Mouse (Mus musculus) liver, postnatal 0 days (tissue): ENCODE measurements around the gene Tecpr2. TPM values are rescaled to one million over a fixed set of nuclear protein-coding genes. Genes with fewer than 3 reads are reported as not detected.

ENCODE experiments used
- ATAC-seq: fragments of 200-750 bp; cut with Nextera tagmentation; 2 replicates; pipeline ENCODE4 v1.8.0; 2017; ENCODE audit warnings: mild to moderate bottlenecking, moderate library complexity
- DNase-seq: peaks from one replicate; pipeline ENCODE4 v3.0.0-alpha.2; 2016
- H3K27ac ChIP-seq: fragments of 300-500 bp; sonication (generic); 2 replicates; pipeline ENCODE4 v1.5.1; 2014; ENCODE audit warnings: antibody characterized with exemption, moderate library complexity, mild to moderate bottlenecking, low read depth
- H3K27me3 ChIP-seq: fragments of 300-500 bp; sonication (generic); 2 replicates; pipeline ENCODE4 v1.6.1; 2014; ENCODE audit warnings: low read length, control low read depth, mixed read lengths; ENCODE audit not compliant: insufficient read depth
- H3K36me3 ChIP-seq: fragments of 300-500 bp; sonication (generic); replicated peaks from 2 replicates; pipeline ENCODE4 v1.6.1; 2014; ENCODE audit warnings: mild to moderate bottlenecking, control low read depth, low read length, moderate library complexity, mixed read lengths; ENCODE audit not compliant: insufficient read depth
- H3K4me1 ChIP-seq: fragments of 300-500 bp; sonication (generic); 2 replicates; pipeline ENCODE4 v1.6.1; 2014; ENCODE audit warnings: antibody characterized with exemption, mild to moderate bottlenecking, control low read depth; ENCODE audit not compliant: insufficient read depth
- H3K4me2 ChIP-seq: fragments of 300-500 bp; sonication (generic); 2 replicates; pipeline ENCODE4 v1.6.1; 2014; ENCODE audit warnings: low read depth, mild to moderate bottlenecking, low read length, moderate library complexity, mixed read lengths
- H3K4me3 ChIP-seq: fragments of 300-500 bp; sonication (generic); 2 replicates; pipeline ENCODE4 v1.5.1; 2014; ENCODE audit warnings: low read depth, low read length
- H3K9ac ChIP-seq: fragments of 300-500 bp; sonication (generic); replicated peaks from 2 replicates; pipeline ENCODE4 v1.6.1; 2014; ENCODE audit warnings: mild to moderate bottlenecking, moderate library complexity
- H3K9me3 ChIP-seq: fragments of 300-500 bp; sonication (generic); 2 replicates; pipeline ENCODE4 v1.6.1; 2016; ENCODE audit warnings: mild to moderate bottlenecking, control low read depth, low read length, mixed read lengths
- CTCF ChIP-seq: sonication (generic); IDR thresholded peaks from 2 replicates; pipeline ENCODE4 v1.5.1; 2016; ENCODE audit warnings: antibody characterized with exemption, low read depth
- EP300 ChIP-seq: IDR thresholded peaks from 2 replicates; pipeline ENCODE4 v1.6.1; 2016; ENCODE audit warnings: antibody characterized with exemption, low read depth, mild to moderate bottlenecking
- WGBS: fragments of 180-500 bp; shearing (Covaris S2); extraction: QIAGEN DNeasy Blood & Tissue Kit; methylation state at CpG from one replicate; pipeline ENCODE4 v1.1.7; 2014; ENCODE audit not compliant: insufficient replicate concordance; 5-methylcytosine and 5-hydroxymethylcytosine counted together
- polyA plus RNA-seq: library from polyadenylated mRNA; unstranded; fragments of >200 nt; fragmentation: Nextera tagmentation; extraction: Ambion mirVana; gene quantifications from 2 replicates; pipeline ENCODE4 v1.2.1, GENCODE M21; 2015

The Tecpr2 gene
- polyA plus RNA-seq, 1 experiment from 2014 or later: 1.1 TPM

GRCm38 (mm10) chr12:110981736-110982135, 92.7 kb downstream of the Tecpr2 start:
- 81% methylated on average over 3 of the region's 3 CpGs for WGBS
- no peak for ATAC-seq

GRCm38 (mm10) chr12:110983083-110983482, 94.0 kb downstream of the Tecpr2 start:
- Histone ChIP-seq H3K4me3 (no peak overlapping the region), H3K9ac (no peak overlapping the region), H3K4me2 (no peak overlapping the region), H3K36me3 (no peaks in the 10 kb centered on the region), H3K4me1 (peaks cover 14% of the 10 kb centered on the region), H3K9me3 (no peaks in the 10 kb centered on the region), H3K27me3 (no peaks in the 10 kb centered on the region), H3K27ac (no peak overlapping the region)
- TF ChIP-seq CTCF (no peak), EP300 (no peak)
- WGBS: 72% methylated on average over 8 of the region's 8 CpGs
- no peak for DNase-seq
- ATAC-seq: no peak

More at GRCm38 (mm10) chr12:110981736-110982135, 92.7 kb downstream of the Tecpr2 start:
- Histone ChIP-seq H3K27ac (no peak overlapping the region), H3K4me3 (no peak overlapping the region), H3K4me1 (peaks cover 25% of the 10 kb centered on the region), H3K27me3 (no peaks in the 10 kb centered on the region), H3K9ac (no peak overlapping the region), H3K9me3 (no peaks in the 10 kb centered on the region), H3K36me3 (peaks cover 7% of the 10 kb centered on the region), H3K4me2 (no peak overlapping the region)
- TF ChIP-seq CTCF (no peak), EP300 (no peak)
- DNase-seq: no peak

- no peak for ATAC-seq
- Histone ChIP-seq H3K4me1 (peaks cover 11% of the 10 kb centered on the region), H3K4me2 (no peak overlapping the region), H3K27ac (no peak overlapping the region), H3K4me3 (no peak overlapping the region), H3K36me3 (no peaks in the 10 kb centered on the region), H3K9me3 (no peaks in the 10 kb centered on the region), H3K9ac (no peak overlapping the region), H3K27me3 (no peaks in the 10 kb centered on the region)
- TF ChIP-seq CTCF: no peak
- TF ChIP-seq EP300: no peak
- no peak for DNase-seq
- WGBS: 65% methylated on average over 8 of the region's 8 CpGs
Measured at GRCm38 (mm10) chr12:110983714-110984113, 94.7 kb downstream of the Tecpr2 start.

- Histone ChIP-seq H3K36me3 (no peaks in the 10 kb centered on the region), H3K4me3 (no peak overlapping the region), H3K9ac (no peak overlapping the region), H3K4me1 (peaks cover 5% of the 10 kb centered on the region), H3K27me3 (no peaks in the 10 kb centered on the region), H3K9me3 (no peaks in the 10 kb centered on the region), H3K27ac (no peak overlapping the region), H3K4me2 (no peak overlapping the region)
- TF ChIP-seq EP300 (no peak), CTCF (no peak)
- DNase-seq (no peak), ATAC-seq (no peak)
- WGBS: 87% methylated on average over 4 of the region's 4 CpGs
Measured at GRCm38 (mm10) chr12:110984598-110984997, 95.5 kb downstream of the Tecpr2 start.

- TF ChIP-seq CTCF: no peak
- TF ChIP-seq EP300: no peak
- ATAC-seq: no peak
- Histone ChIP-seq H3K4me3 (no peak overlapping the region), H3K27ac (no peak overlapping the region), H3K36me3 (no peaks in the 10 kb centered on the region), H3K4me2 (no peak overlapping the region), H3K27me3 (no peaks in the 10 kb centered on the region), H3K9ac (no peak overlapping the region), H3K9me3 (no peaks in the 10 kb centered on the region), H3K4me1 (no peaks in the 10 kb centered on the region; the same call in 1 of the 2 replicates)
- WGBS: 67% methylated on average over 9 of the region's 9 CpGs
- no peak for DNase-seq
Measured at GRCm38 (mm10) chr12:110985141-110985540, 96.1 kb downstream of the Tecpr2 start.

- no peak for ATAC-seq
- 86% methylated on average over 11 of the region's 11 CpGs for WGBS
- H3K9me3 ChIP-seq: no peaks in the 10 kb centered on the region
- H3K27me3 ChIP-seq: no peaks in the 10 kb centered on the region
- DNase-seq: no peak
- TF ChIP-seq EP300: no peak
- TF ChIP-seq CTCF: no peak
- no peak overlapping the region for H3K4me3 ChIP-seq
- H3K4me2 ChIP-seq: no peak overlapping the region
- H3K36me3 ChIP-seq: no peaks in the 10 kb centered on the region
- no peak overlapping the region for H3K27ac ChIP-seq
- peaks cover 8% of the 10 kb centered on the region for H3K4me1 ChIP-seq
- no peak overlapping the region for H3K9ac ChIP-seq
Measured at GRCm38 (mm10) chr12:110986536-110987425, 97.7 kb downstream of the Tecpr2 start.
